Mouse (Mus musculus) liver, adult 2 months (tissue): Measurements from ENCODE around the gene Rarres2.
A peak's percentile ranks its signal among the peaks of the same experiment; 100 is the strongest.

Experiments used
- CTCF ChIP-seq: fragments of 200-500 bp; IDR thresholded peaks from 2 replicates; pipeline ENCODE4 v1.5.1; 2011; ENCODE audit warnings: low read depth, low read length, control low read depth
- POLR2A ChIP-seq: fragments of 200-500 bp; IDR thresholded peaks from 2 replicates; pipeline ENCODE4 v1.6.1; 2011; ENCODE audit warnings: low read length, control low read depth; ENCODE audit not compliant: insufficient read depth; ENCODE audit errors: extremely low read depth

- TF ChIP-seq CTCF (peak; percentile 29), POLR2A (no peak)
Measured at GRCm38 (mm10) chr6:48582037-48582436, 9.4 kb upstream of the Rarres2 start.
